Mouse (Mus musculus) C2C12 (cell line): Measurements from ENCODE around the gene Il17rb. TPM values are rescaled to one million over a fixed set of nuclear protein-coding genes. Genes with fewer than 3 reads are reported as not detected.

Experiments
- H3K27me3 ChIP-seq: one replicate; pipeline ENCODE4 v1.6.1; 2011; ENCODE audit not compliant: control insufficient read depth, insufficient read depth, insufficient read length
- H3K36me3 ChIP-seq: one replicate; pipeline ENCODE4 v1.6.1; 2011; ENCODE audit not compliant: control insufficient read depth, insufficient read depth
- H3K4me3 ChIP-seq: one replicate; pipeline ENCODE4 v1.5.1; 2011; ENCODE audit warnings: mild to moderate bottlenecking, control low read depth; ENCODE audit not compliant: poor library complexity, insufficient read depth, severe bottlenecking
- H3K79me2 ChIP-seq: one replicate; pipeline ENCODE4 v1.6.1; 2011; ENCODE audit not compliant: control insufficient read depth, insufficient read depth
- H3K79me3 ChIP-seq: one replicate; pipeline ENCODE4 v1.6.1; 2011; ENCODE audit warnings: low read depth, control low read depth
- H3ac ChIP-seq: one replicate; pipeline ENCODE3; 2011; ENCODE audit warnings: low read depth; ENCODE audit not compliant: control insufficient read depth, insufficient read length
- CEBPB ChIP-seq: IDR thresholded peaks from one replicate; pipeline ENCODE4 v1.6.1; 2011; ENCODE audit warnings: low read depth, mild to moderate bottlenecking, control low read depth, moderate library complexity
- CTCF ChIP-seq: IDR thresholded peaks from one replicate; pipeline ENCODE4 v1.5.1; 2011; ENCODE audit not compliant: control insufficient read depth, insufficient read depth, insufficient read length
- FOSL1 ChIP-seq: IDR thresholded peaks from one replicate; pipeline ENCODE4 v1.8.0; 2011; ENCODE audit warnings: mild to moderate bottlenecking, low read length; ENCODE audit not compliant: poor library complexity, insufficient read depth, severe bottlenecking
- MAX ChIP-seq: IDR thresholded peaks from one replicate; pipeline ENCODE4 v1.6.1; 2011; ENCODE audit warnings: mild to moderate bottlenecking, control low read depth
- MYOD1 ChIP-seq: IDR thresholded peaks from one replicate; pipeline ENCODE4 v1.6.1; 2011; ENCODE audit warnings: low read depth; ENCODE audit not compliant: control insufficient read depth, insufficient read length
- MYOG ChIP-seq: IDR thresholded peaks from one replicate; pipeline ENCODE4 v1.6.1; 2011; ENCODE audit not compliant: control insufficient read depth, insufficient read length; ENCODE audit errors: extremely low read depth
- USF1 ChIP-seq: IDR thresholded peaks from one replicate; pipeline ENCODE4 v1.6.1; 2011; ENCODE audit warnings: low read depth, mild to moderate bottlenecking, control low read depth, moderate library complexity
- polyA plus RNA-seq: library from polyadenylated mRNA; unstranded; fragments of >200 nt; fragmentation: generic; extraction: Trizol; gene quantifications from one replicate; pipeline ENCODE4 v1.2.1, GENCODE M21; 2012; ENCODE audit warnings: missing spikeins

The Il17rb gene
- polyA plus RNA-seq, 1 experiment: 0.05 TPM

- Histone ChIP-seq H3K27me3 (peaks cover 5% of the 10 kb centered on the region), H3ac (no peak overlapping the region), H3K36me3 (no peaks in the 10 kb centered on the region), H3K79me2 (no peaks in the 10 kb centered on the region), H3K79me3 (no peaks in the 10 kb centered on the region), H3K4me3 (no peak overlapping the region)
- TF ChIP-seq MAX: no peak
- TF ChIP-seq MYOG: no peak
- no peak for TF ChIP-seq MYOD1
- no peak for TF ChIP-seq CEBPB
Measured at GRCm38 (mm10) chr14:30045704-30046220, 37.1 kb upstream of the Il17rb start.

GRCm38 (mm10) chr14:30045239-30045638 lies 36.5 kb upstream of the Il17rb start:
- TF ChIP-seq MYOD1 (no peak), MAX (no peak), MYOG (no peak), CTCF (no peak), FOSL1 (no peak), USF1 (no peak), CEBPB (no peak)
- Histone ChIP-seq H3K4me3 (no peak overlapping the region), H3K79me2 (no peaks in the 10 kb centered on the region), H3ac (no peak overlapping the region), H3K27me3 (peaks cover 8% of the 10 kb centered on the region), H3K79me3 (no peaks in the 10 kb centered on the region), H3K36me3 (no peaks in the 10 kb centered on the region)

GRCm38 (mm10) chr14:30043356-30043940 lies 34.8 kb upstream of the Il17rb start:
- no peak for TF ChIP-seq USF1
- TF ChIP-seq FOSL1: no peak
- TF ChIP-seq MAX: no peak
- TF ChIP-seq MYOD1: no peak
- TF ChIP-seq MYOG: no peak
- Histone ChIP-seq H3K36me3 (no peaks in the 10 kb centered on the region), H3K4me3 (no peak overlapping the region), H3K79me3 (no peaks in the 10 kb centered on the region), H3K79me2 (no peaks in the 10 kb centered on the region), H3ac (no peak overlapping the region), H3K27me3 (peaks cover 12% of the 10 kb centered on the region)

- no peaks in the 10 kb centered on the region for H3K79me2 ChIP-seq
- TF ChIP-seq MYOD1 (no peak), MAX (no peak), CTCF (no peak), CEBPB (no peak)
- no peak overlapping the region for H3ac ChIP-seq
- H3K36me3 ChIP-seq: no peaks in the 10 kb centered on the region
- peaks cover 18% of the 10 kb centered on the region for H3K27me3 ChIP-seq
- H3K79me3 ChIP-seq: no peaks in the 10 kb centered on the region
- no peak overlapping the region for H3K4me3 ChIP-seq
Measured at GRCm38 (mm10) chr14:30041836-30042235, 33.1 kb upstream of the Il17rb start.

GRCm38 (mm10) chr14:30039413-30039812 lies 30.7 kb upstream of the Il17rb start:
- TF ChIP-seq MYOD1 (no peak), FOSL1 (no peak), MAX (no peak), CEBPB (no peak), USF1 (no peak)
- peaks cover 18% of the 10 kb centered on the region for H3K27me3 ChIP-seq
- H3K36me3 ChIP-seq: no peaks in the 10 kb centered on the region
- no peak overlapping the region for H3K4me3 ChIP-seq
- H3K79me2 ChIP-seq: no peaks in the 10 kb centered on the region
- no peak overlapping the region for H3ac ChIP-seq
- no peaks in the 10 kb centered on the region for H3K79me3 ChIP-seq

GRCm38 (mm10) chr14:30038431-30038830 lies 29.7 kb upstream of the Il17rb start:
- peaks cover 18% of the 10 kb centered on the region for H3K27me3 ChIP-seq
- H3K4me3 ChIP-seq: no peak overlapping the region
- no peaks in the 10 kb centered on the region for H3K79me2 ChIP-seq
- H3ac ChIP-seq: no peak overlapping the region
- no peaks in the 10 kb centered on the region for H3K79me3 ChIP-seq
- TF ChIP-seq USF1 (no peak), FOSL1 (no peak), CEBPB (no peak), MAX (no peak), CTCF (no peak), MYOD1 (no peak), MYOG (no peak)
- H3K36me3 ChIP-seq: no peaks in the 10 kb centered on the region
